Mouse (Mus musculus) lung, adult 2 months (tissue): ENCODE results near the gene Ush1g. TPM values are rescaled to one million over a fixed set of nuclear protein-coding genes. Genes with fewer than 3 reads are reported as not detected.

Experiments used
- DNase-seq: peaks from one replicate; pipeline ENCODE4 v3.0.0; 2022
- H3K4me1 ChIP-seq: fragments of 200-500 bp; 2 replicates; pipeline ENCODE4 v1.6.1; 2011; ENCODE audit warnings: low read length; ENCODE audit not compliant: control insufficient read depth, insufficient read depth
- H3K4me3 ChIP-seq: fragments of 200-500 bp; replicated peaks from 2 replicates; pipeline ENCODE3; 2011; ENCODE audit warnings: low read depth, mild to moderate bottlenecking, control low read depth, low read length; ENCODE audit errors: extremely low read depth
- CTCF ChIP-seq: fragments of 200-500 bp; IDR thresholded peaks from 2 replicates; pipeline ENCODE4 v1.5.1; 2011; ENCODE audit warnings: mild to moderate bottlenecking, low read length, control low read depth; ENCODE audit not compliant: insufficient read depth
- POLR2A ChIP-seq: fragments of 200-500 bp; IDR thresholded peaks from 2 replicates; pipeline ENCODE4 v1.6.1; 2011; ENCODE audit warnings: low read depth, mild to moderate bottlenecking, control low read depth, low read length, borderline replicate concordance; ENCODE audit errors: extremely low read depth
- WGBS: fragments of 180-500 bp; shearing (Covaris S2); methylation state at CpG from one replicate; pipeline ENCODE4 v1.1.7; 2018; 5-methylcytosine and 5-hydroxymethylcytosine counted together
- polyA plus RNA-seq: library from polyadenylated mRNA; depleted of rRNA; stranded (reverse); fragments of >200 nt; gene quantifications from 2 replicates; pipeline ENCODE4 v1.2.3, GENCODE M21; 2012; rRNA removed

Gene Ush1g
- polyA plus RNA-seq, 1 experiment = 0.11 TPM

DNA sequence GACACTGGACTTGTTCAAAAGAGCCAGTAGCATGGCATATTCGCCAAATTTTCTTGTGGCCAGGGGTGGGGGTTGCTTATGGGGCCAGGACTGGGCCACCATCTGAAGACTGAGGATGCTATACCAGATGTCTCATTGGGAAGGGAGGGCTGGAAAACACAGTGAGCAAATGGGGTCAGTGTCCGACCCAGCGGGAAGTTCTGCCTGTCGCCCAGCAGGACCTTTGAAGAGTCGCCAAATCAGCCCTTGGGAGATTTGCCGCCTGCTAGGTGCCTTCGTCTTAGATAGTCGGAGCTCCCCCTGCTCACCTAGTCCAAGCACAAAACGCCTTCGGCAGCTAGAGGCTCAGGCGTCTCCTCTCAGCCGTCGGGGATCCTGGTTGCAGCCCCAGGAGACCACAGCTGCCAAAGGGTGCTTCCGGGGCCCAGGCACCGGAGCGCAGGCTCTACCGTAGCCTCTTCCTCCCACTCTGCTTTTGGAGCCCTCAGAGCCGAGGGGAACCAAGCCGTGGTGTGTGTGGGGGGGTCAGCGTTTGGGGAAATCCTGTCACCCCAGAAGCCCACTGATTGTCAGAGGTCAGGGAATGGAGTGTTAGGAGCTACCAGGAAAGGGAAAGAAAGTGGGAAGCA lies 56.0 kb downstream of the Ush1g start:
- no peak for TF ChIP-seq CTCF
- no peak for TF ChIP-seq POLR2A
- H3K4me3 ChIP-seq = no peak overlapping the region
- H3K4me1 ChIP-seq = no peaks in the 10 kb centered on the region
- 8% methylated on average over 20 of the region's 20 CpGs for WGBS
- no peak for DNase-seq

Other genes with a start within 250 kb of the Ush1g start
- gene Rab37, start 230.6 kb downstream of the Ush1g start, polyA plus RNA-seq = 0.58 and 1.1 TPM in 2 replicates
- 12.2 and 20.6 TPM in 2 replicates for gene Cd300lf, start 188.0 kb downstream of the Ush1g start, polyA plus RNA-seq
- gene Slc9a3r1, start 158.7 kb downstream of the Ush1g start, polyA plus RNA-seq = 46.8 and 60.1 TPM in 2 replicates
- gene Tmem104, start 134.6 kb downstream of the Ush1g start, polyA plus RNA-seq = 19.1 and 21.6 TPM in 2 replicates
- 18.8 and 26.4 TPM in 2 replicates for gene Nat9, start 134.2 kb downstream of the Ush1g start, polyA plus RNA-seq
- 4.8 and 6.5 TPM in 2 replicates for gene Grin2c, start 54.8 kb downstream of the Ush1g start, polyA plus RNA-seq
- gene Fdxr, start 45.0 kb downstream of the Ush1g start, polyA plus RNA-seq = 11.1 and 13.0 TPM in 2 replicates
- gene Fads6, start 24.4 kb downstream of the Ush1g start, polyA plus RNA-seq = 2.8 and 3.8 TPM in 2 replicates
- 8.3 TPM in 1 of 2 replicates, not detected in the other for gene Otop2, start 14.9 kb downstream of the Ush1g start, polyA plus RNA-seq
- 0.05 and 7.8 TPM in 2 replicates for gene Otop3, start 12.7 kb upstream of the Ush1g start, polyA plus RNA-seq
- gene Hid1, start 45.7 kb upstream of the Ush1g start, polyA plus RNA-seq = 43.3 and 45.0 TPM in 2 replicates
- gene Cdr2l, start 59.9 kb upstream of the Ush1g start, polyA plus RNA-seq = 29.1 and 33.8 TPM in 2 replicates
- gene Mrpl58, start 81.7 kb upstream of the Ush1g start, polyA plus RNA-seq = 52.3 and 80.8 TPM in 2 replicates
- gene Atp5h, start 97.9 kb upstream of the Ush1g start, polyA plus RNA-seq = 52.4 and 108 TPM in 2 replicates
- gene Kctd2, start 98.1 kb upstream of the Ush1g start, polyA plus RNA-seq = 33.3 and 36.6 TPM in 2 replicates
- 0.07 and 0.13 TPM in 2 replicates for gene Trim80, start 118.5 kb upstream of the Ush1g start, polyA plus RNA-seq
- gene Slc16a5, start 140.4 kb upstream of the Ush1g start, polyA plus RNA-seq = 0.80 and 0.95 TPM in 2 replicates
- gene Armc7, start 153.6 kb upstream of the Ush1g start, polyA plus RNA-seq = 11.6 and 12.0 TPM in 2 replicates
- gene Nt5c, start 169.8 kb upstream of the Ush1g start, polyA plus RNA-seq = 47.1 and 54.9 TPM in 2 replicates
- gene Jpt1, start 192.3 kb upstream of the Ush1g start, polyA plus RNA-seq = 114 and 147 TPM in 2 replicates
- gene Sumo2, start 214.2 kb upstream of the Ush1g start, polyA plus RNA-seq = 43.5 and 67.9 TPM in 2 replicates
- gene Nup85, start 242.4 kb upstream of the Ush1g start, polyA plus RNA-seq = 32.8 and 41.8 TPM in 2 replicates